Mouse (Mus musculus): Measurements from ENCODE around the gene Ninj1. TPM values are rescaled to one million over a fixed set of nuclear protein-coding genes. Genes with fewer than 3 reads are reported as not detected.

Gene Ninj1
- polyA plus RNA-seq, 1 experiment from 2014 or later = 21.2 TPM

DNA sequence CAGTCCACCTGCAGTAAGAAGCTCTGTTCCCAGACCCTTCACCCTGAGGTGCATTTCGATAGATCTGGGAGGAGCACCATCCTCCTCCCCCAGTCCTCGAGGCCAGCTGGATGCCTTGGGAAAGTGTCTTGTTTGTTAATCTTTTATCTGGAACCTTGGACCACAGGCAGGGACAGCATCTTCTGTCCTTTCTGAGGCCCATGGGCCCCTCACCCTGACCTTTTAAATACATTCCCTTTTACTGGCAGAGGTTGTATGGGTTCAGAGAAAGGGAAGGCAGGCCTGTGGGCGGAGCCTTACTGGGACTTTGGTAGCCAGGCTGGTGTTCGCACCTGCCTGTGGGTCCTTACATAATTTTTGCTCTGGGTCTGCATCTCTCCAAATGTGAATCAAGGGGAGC lies 58.0 kb downstream of the Ninj1 start:
- Histone ChIP-seq H3K9ac (no peak overlapping the region), H3K36me3 (replicated peaks) (no peaks in the 10 kb centered on the region), H3K4me2 (no peak overlapping the region), H3K27ac (no peak overlapping the region), H3K4me1 (peaks cover 10% of the 10 kb centered on the region), H3K4me3 (no peak overlapping the region), H3K27me3 (replicated peaks) (peaks cover 23% of the 10 kb centered on the region), H3K9me3 (no peaks in the 10 kb centered on the region)
- WGBS = 60% methylated on average over 4 of the region's 4 CpGs
- ATAC-seq (replicated peaks) = no peak

Other genes with a start within 250 kb of the Ninj1 start
- gene Fam120a, start 219.5 kb upstream of the Ninj1 start, polyA plus RNA-seq (2015; fragmentation: Nextera tagmentation; extraction: Ambion mirVana) = 10.7 and 11.0 TPM in 2 replicates
- gene Wnk2, start 39.5 kb upstream of the Ninj1 start, polyA plus RNA-seq (2015; fragmentation: Nextera tagmentation; extraction: Ambion mirVana) = 26.0 and 27.8 TPM in 2 replicates
- 25.1 and 29.3 TPM in 2 replicates for gene Card19, start 28.6 kb downstream of the Ninj1 start, polyA plus RNA-seq (2015; fragmentation: Nextera tagmentation; extraction: Ambion mirVana)
- 0.54 and 0.59 TPM in 2 replicates for gene Susd3, start 61.2 kb downstream of the Ninj1 start, polyA plus RNA-seq (2015; fragmentation: Nextera tagmentation; extraction: Ambion mirVana)
- 3.1 TPM in 2 replicates for gene Fgd3, start 132.8 kb downstream of the Ninj1 start, polyA plus RNA-seq (2015; fragmentation: Nextera tagmentation; extraction: Ambion mirVana)
- gene Bicd2, start 154.1 kb downstream of the Ninj1 start, polyA plus RNA-seq (2015; fragmentation: Nextera tagmentation; extraction: Ambion mirVana) = 28.3 and 29.2 TPM in 2 replicates
- 14.0 and 14.4 TPM in 2 replicates for gene Ippk, start 233.8 kb downstream of the Ninj1 start, polyA plus RNA-seq (2015; fragmentation: Nextera tagmentation; extraction: Ambion mirVana)

Measured in midbrain, embryonic 15.5 days (tissue).